Mouse (Mus musculus): Measurements from ENCODE around the gene C1qbp. TPM values are rescaled to one million over a fixed set of nuclear protein-coding genes. Genes with fewer than 3 reads are reported as not detected.

Gene C1qbp
- polyA plus RNA-seq, 1 experiment from 2014 or later = 249 TPM

Other genes starting within 250 kb of the C1qbp start
- 10.7 and 11.4 TPM in 2 replicates for gene Zfp3, start 218.8 kb downstream of the C1qbp start, polyA plus RNA-seq (2016; fragmentation: Nextera tagmentation; extraction: Ambion mirVana)
- not detected in 2 replicates for gene Scimp, start 170.4 kb downstream of the C1qbp start, polyA plus RNA-seq (2016; fragmentation: Nextera tagmentation; extraction: Ambion mirVana)
- gene Rabep1, start 138.2 kb downstream of the C1qbp start, polyA plus RNA-seq (2016; fragmentation: Nextera tagmentation; extraction: Ambion mirVana) = 55.2 and 57.7 TPM in 2 replicates
- 158 and 163 TPM in 2 replicates for gene Nup88, start 13.1 kb downstream of the C1qbp start, polyA plus RNA-seq (2016; fragmentation: Nextera tagmentation; extraction: Ambion mirVana)
- 83.9 and 89.5 TPM in 2 replicates for gene Rpain, start 12.8 kb downstream of the C1qbp start, polyA plus RNA-seq (2016; fragmentation: Nextera tagmentation; extraction: Ambion mirVana)
- 20.9 and 22.3 TPM in 2 replicates for gene Dhx33, start 21.4 kb upstream of the C1qbp start, polyA plus RNA-seq (2016; fragmentation: Nextera tagmentation; extraction: Ambion mirVana)
- gene Mis12, start 36.6 kb upstream of the C1qbp start, polyA plus RNA-seq (2016; fragmentation: Nextera tagmentation; extraction: Ambion mirVana) = 60.7 and 66.1 TPM in 2 replicates
- gene Derl2, start 36.8 kb upstream of the C1qbp start, polyA plus RNA-seq (2016; fragmentation: Nextera tagmentation; extraction: Ambion mirVana) = 43.5 and 46.2 TPM in 2 replicates
- 321 and 327 TPM in 2 replicates for gene 6330403K07Rik, start 50.5 kb upstream of the C1qbp start, polyA plus RNA-seq (2016; fragmentation: Nextera tagmentation; extraction: Ambion mirVana)
- gene Nlrp1a, start 161.7 kb upstream of the C1qbp start, polyA plus RNA-seq (2016; fragmentation: Nextera tagmentation; extraction: Ambion mirVana) = 0.09 TPM in 1 of 2 replicates, not detected in the other
- not detected in 2 replicates for gene Nlrp1b, start 247.7 kb upstream of the C1qbp start, polyA plus RNA-seq (2016; fragmentation: Nextera tagmentation; extraction: Ambion mirVana)